Mouse (Mus musculus) kidney, embryonic 16.5 days (tissue): ENCODE measurements at regions not wholly inside any gene's neighbourhood (a gene's known extent, or its start where the extent isn't known, plus 50 kb on each side); places are given as distances from the start of the nearest gene placed in this dataset.
A peak's percentile ranks its signal among the peaks of the same experiment; 100 is the strongest.

Source experiments
- ATAC-seq: fragments of 200-750 bp; cut with Nextera tagmentation; 2 replicates; pipeline ENCODE4 v1.8.0; 2017; ENCODE audit warnings: moderate TSS enrichment; ENCODE audit not compliant: low FRiP score, low TSS enrichment
- H3K27ac ChIP-seq: fragments of 300-500 bp; sonication (generic); 2 replicates; pipeline ENCODE4 v1.5.1; 2014; ENCODE audit warnings: low read length
- H3K27me3 ChIP-seq: fragments of 300-500 bp; sonication (generic); 2 replicates; pipeline ENCODE4 v1.6.1; 2014; ENCODE audit warnings: low read length, control low read depth, mixed read lengths; ENCODE audit not compliant: insufficient read depth
- H3K36me3 ChIP-seq: fragments of 300-500 bp; sonication (generic); 2 replicates; pipeline ENCODE4 v1.6.1; 2014; ENCODE audit warnings: low read length, control low read depth, mixed read lengths; ENCODE audit not compliant: insufficient read depth
- H3K4me1 ChIP-seq: fragments of 300-500 bp; sonication (generic); 2 replicates; pipeline ENCODE4 v1.6.1; 2014; ENCODE audit warnings: low read length, control low read depth, mixed read lengths; ENCODE audit not compliant: insufficient read depth
- H3K4me2 ChIP-seq: fragments of 300-500 bp; sonication (generic); replicated peaks from 2 replicates; pipeline ENCODE4 v1.6.1; 2014; ENCODE audit warnings: low read depth, low read length
- H3K4me3 ChIP-seq: fragments of 300-500 bp; sonication (generic); 2 replicates; pipeline ENCODE4 v1.5.1; 2014; ENCODE audit warnings: mild to moderate bottlenecking, low read length
- H3K9ac ChIP-seq: fragments of 300-500 bp; sonication (generic); replicated peaks from 2 replicates; pipeline ENCODE4 v1.6.1; 2014; ENCODE audit warnings: low read length
- H3K9me3 ChIP-seq: fragments of 300-500 bp; sonication (generic); 2 replicates; pipeline ENCODE4 v1.6.1; 2016; ENCODE audit warnings: low read length, control low read depth
- WGBS: fragments of 180-500 bp; shearing (Covaris S2); extraction: QIAGEN DNeasy Blood & Tissue Kit; methylation state at CpG from one replicate; pipeline ENCODE4 v1.1.7; 2014; 5-methylcytosine and 5-hydroxymethylcytosine counted together

DNA sequence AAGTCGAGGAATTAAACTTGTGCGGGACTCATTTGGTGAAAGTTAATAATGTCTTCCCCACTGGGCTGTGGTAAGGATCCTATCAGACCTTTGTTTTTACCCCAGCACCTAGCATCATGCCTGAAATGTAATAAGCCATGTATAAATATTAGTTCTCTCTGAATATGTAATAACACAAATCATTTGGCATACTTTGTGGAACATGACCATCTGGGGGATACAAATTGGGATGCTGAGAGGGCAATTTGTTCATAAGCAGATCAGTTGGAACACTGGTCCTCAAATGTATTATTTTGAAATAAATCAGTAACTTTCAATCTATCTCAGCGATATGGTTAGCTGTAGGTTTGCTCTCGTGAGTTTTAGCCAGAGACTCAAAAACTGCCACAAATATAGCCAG lies 709.6 kb upstream of the Castor2 start:
- H3K4me3 ChIP-seq = no peak overlapping the region
- ATAC-seq = no peak

DNA sequence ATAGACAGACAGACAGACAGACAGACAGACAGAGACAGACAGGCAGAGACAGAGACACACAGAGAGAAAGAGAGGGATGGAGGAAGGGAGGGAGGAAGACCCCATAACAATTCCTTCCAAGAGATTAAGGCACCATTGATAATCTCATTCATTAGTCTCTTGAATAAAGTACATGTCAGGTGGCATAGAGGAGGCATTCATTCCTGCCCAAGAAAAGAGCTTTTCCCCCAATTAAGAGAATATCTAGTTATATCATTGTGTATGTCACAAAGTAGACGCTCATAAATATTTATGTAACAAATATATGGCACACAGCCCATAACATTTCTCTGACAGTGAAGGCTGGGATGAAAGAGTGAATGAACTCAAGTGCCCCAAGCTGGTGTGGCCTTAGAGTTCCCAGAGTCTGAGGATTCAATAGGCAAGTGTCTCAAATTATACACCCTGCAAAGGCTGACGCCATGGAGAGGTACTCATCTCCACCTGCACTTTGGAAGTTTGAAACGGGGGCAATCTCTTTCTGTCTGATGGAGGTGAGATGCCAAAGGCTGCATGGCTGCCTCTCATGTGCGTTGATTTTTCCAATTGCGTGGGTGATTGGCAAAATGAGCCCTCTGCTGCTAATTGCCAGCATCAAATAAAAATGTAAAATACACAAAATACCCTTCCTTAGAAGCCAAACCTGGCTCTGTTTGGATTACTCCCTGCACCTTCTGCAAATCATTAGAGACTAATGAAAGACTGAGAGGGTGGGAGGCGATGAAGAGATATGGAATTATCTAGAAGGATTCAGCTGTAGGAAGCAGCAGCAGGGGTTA lies 710.3 kb upstream of the Castor2 start:
- 80% methylated on average over 6 of the region's 6 CpGs for WGBS
- Histone ChIP-seq H3K36me3 (no peaks in the 10 kb centered on the region), H3K9ac (no peak overlapping the region), H3K4me3 (no peak overlapping the region), H3K4me2 (no peak overlapping the region), H3K9me3 (peaks cover 2% of the 10 kb centered on the region; the same call in 1 of the 2 replicates), H3K4me1 (no peaks in the 10 kb centered on the region), H3K27me3 (no peaks in the 10 kb centered on the region), H3K27ac (no peak overlapping the region)
- ATAC-seq = no peak

More for the DNA sequence above, 709.6 kb upstream of the Castor2 start:
- no peak overlapping the region for H3K9ac ChIP-seq
- 76% methylated on average over 4 of the region's 4 CpGs for WGBS
- no peak overlapping the region for H3K4me2 ChIP-seq
- peaks cover 2% of the 10 kb centered on the region; the same call in 1 of the 2 replicates for H3K9me3 ChIP-seq
- H3K36me3 ChIP-seq = no peaks in the 10 kb centered on the region
- H3K27me3 ChIP-seq = no peaks in the 10 kb centered on the region
- H3K4me1 ChIP-seq = no peaks in the 10 kb centered on the region
- H3K27ac ChIP-seq = no peak overlapping the region

DNA sequence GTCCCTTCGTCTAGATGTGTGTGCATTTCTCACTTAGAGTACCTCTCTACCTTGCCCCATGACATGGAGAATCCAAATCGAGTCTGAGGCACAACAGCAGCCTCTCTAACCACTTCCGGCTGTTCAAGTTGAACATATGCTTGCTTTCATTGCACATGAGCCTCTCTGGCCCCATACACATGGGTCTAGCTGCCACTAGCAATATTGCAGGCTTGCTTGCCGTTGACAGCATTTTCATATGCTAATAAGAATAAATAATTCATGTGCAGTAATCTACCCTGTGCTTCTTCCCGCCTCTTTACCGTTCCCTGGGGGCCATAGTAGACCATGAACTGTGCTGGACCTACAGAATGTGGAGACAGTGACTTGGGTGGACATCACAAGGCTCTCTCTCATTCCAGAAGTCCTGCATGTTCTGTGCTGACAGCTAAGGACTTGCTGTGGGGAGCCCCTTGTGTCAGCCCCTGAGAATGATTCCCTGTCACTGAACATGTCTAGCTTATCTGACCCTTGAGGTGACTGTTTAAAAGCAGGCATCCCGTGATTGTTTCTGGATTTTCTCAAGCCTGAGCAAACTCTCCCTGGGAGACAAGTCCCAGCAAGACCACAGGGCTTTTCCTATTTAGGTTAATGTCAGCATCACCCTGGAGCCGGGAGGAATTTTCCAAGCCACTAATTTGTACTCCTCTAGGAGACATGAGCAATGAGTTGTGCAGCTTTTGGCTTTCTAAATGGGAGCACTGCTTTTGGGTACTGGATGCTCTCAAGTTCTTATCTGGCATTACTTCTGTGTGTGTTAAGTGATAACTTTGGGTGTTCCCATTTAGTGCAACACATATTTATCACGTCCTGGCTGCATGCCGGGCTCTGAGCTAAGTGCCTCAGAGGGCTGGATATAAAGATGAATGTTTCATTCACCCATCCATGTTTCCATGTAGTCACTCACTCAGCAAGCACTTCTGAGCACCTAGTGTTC lies 713.8 kb upstream of the Castor2 start:
- Histone ChIP-seq H3K4me2 (no peak overlapping the region), H3K36me3 (no peaks in the 10 kb centered on the region), H3K4me3 (no peak overlapping the region), H3K9ac (no peak overlapping the region), H3K27ac (no peak overlapping the region), H3K9me3 (no peaks in the 10 kb centered on the region), H3K4me1 (no peaks in the 10 kb centered on the region), H3K27me3 (no peaks in the 10 kb centered on the region)
- 72% methylated on average over 10 of the region's 10 CpGs for WGBS
- ATAC-seq = no peak

DNA sequence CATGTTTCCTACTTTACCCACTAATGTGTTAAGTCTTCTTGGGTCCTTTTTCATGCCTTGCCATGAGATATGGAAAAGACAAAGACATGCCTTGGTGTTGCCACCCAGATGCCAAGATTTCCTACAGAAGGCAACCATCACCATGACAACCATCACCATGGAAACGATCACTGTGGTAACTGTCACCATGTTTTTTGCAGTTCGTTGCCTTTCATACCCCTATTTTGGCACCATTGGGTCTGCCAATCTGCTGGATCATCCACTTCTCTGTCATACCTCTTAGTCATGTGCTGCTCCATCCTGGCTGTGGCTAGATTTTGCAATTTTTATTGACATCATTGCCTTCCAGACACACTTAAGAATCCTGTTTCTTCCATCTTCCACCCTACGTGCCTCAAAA lies 733.7 kb upstream of the Castor2 start:
- Histone ChIP-seq H3K9me3 (no peaks in the 10 kb centered on the region), H3K4me2 (no peak overlapping the region), H3K36me3 (no peaks in the 10 kb centered on the region), H3K27ac (no peak overlapping the region), H3K27me3 (no peaks in the 10 kb centered on the region), H3K4me3 (no peak overlapping the region), H3K9ac (no peak overlapping the region), H3K4me1 (no peaks in the 10 kb centered on the region)
- no peak for ATAC-seq
- 83% methylated on average over 3 of the region's 3 CpGs for WGBS

DNA sequence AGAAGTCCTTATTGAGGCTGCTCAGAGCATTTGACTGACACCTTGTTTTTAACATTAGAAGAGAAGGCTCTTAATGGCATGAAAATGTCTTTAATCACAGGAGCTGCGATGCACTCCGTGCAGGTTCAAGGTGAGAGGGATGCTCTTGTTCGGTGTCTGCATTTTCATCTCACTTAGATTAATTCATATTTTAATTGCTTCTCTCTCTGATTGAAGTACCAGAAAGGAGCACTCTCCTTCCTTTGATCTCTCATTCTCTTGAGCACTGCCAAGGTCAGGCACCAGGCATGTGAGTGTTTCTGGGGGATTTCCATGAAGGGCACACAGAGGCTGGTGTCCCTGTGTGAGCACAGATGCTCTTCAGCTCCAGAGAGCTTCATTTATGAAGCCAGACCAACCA lies 752.0 kb upstream of the Castor2 start:
- 80% methylated on average over 3 of the region's 3 CpGs for WGBS
- no peaks in the 10 kb centered on the region for H3K9me3 ChIP-seq
- H3K36me3 ChIP-seq = no peaks in the 10 kb centered on the region
- H3K4me1 ChIP-seq = no peaks in the 10 kb centered on the region
- no peak for ATAC-seq
- no peaks in the 10 kb centered on the region for H3K27me3 ChIP-seq
- no peak overlapping the region for H3K4me3 ChIP-seq
- H3K27ac ChIP-seq = no peak overlapping the region
- H3K4me2 ChIP-seq = no peak overlapping the region
- H3K9ac ChIP-seq = no peak overlapping the region

DNA sequence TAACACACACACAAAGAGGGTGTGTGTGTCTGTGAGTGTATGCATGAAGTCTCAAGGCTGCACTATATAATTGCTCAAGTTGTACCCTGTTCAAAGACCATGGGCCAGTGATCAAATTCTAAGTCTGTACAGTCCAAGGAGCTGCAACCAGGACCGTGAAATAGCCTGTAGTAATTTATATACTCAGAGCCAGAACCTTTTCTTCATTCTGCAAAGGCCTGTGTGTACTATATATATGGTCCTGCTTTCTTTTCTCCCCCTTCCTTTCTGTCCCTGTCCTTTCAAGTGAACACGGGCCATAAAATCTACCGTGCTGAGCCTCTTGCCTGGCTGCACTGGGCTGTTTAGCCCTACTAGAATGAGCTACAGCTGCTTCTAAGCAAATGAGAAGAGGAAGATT lies 757.5 kb upstream of the Castor2 start:
- Histone ChIP-seq H3K4me2 (no peak overlapping the region), H3K36me3 (no peaks in the 10 kb centered on the region), H3K4me1 (peaks cover 3% of the 10 kb centered on the region; the same call in 1 of the 2 replicates), H3K9ac (no peak overlapping the region), H3K4me3 (no peak overlapping the region), H3K9me3 (no peaks in the 10 kb centered on the region), H3K27ac (no peak overlapping the region), H3K27me3 (no peaks in the 10 kb centered on the region)
- peak; percentile 83 for ATAC-seq
- WGBS = 17% methylated on average over 3 of the region's 3 CpGs

DNA sequence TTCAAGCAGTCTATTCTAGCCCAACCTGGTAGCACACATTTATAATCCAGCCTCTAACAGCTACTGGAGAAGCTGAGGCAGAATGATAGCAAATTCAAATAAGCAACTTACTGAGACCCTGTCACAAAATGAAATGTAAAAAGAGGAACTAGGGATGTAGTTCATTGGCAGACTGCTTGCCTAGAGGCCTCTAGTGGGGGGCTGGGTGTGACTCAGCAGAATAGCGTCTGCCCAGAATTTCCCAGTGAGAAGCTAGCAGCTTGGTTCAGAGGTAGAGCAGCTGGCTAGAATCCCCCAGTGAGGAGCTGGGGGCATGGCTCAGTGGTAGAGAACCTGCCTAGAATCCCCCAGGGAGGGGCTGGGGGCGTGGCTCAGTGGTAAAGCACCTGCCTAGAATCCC lies 777.5 kb upstream of the Auts2 start:
- Histone ChIP-seq H3K27ac (no peak overlapping the region), H3K4me2 (no peak overlapping the region), H3K9me3 (no peaks in the 10 kb centered on the region), H3K4me1 (no peaks in the 10 kb centered on the region), H3K4me3 (no peak overlapping the region), H3K36me3 (no peaks in the 10 kb centered on the region), H3K27me3 (no peaks in the 10 kb centered on the region), H3K9ac (no peak overlapping the region)
- WGBS = 85% methylated on average over 2 of the region's 2 CpGs
- no peak for ATAC-seq

DNA sequence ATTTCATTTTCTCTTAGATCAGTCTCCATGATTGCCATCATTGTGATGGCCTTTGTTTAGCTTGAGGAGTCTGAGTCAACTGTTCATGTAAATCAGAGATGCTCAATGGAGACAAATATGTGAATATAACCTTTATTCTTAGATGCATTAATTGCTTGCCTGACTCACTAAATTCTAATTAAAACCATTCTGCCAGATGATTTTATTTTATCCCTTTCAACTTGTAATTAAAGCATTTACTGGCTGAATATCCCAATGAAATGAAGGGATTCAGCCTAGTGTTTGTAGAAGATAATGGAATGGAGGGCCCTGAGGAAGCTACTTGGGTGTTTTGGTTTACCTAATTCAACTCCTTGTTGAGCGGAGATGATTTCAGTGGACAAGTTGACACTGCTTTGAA lies 777.1 kb upstream of the Auts2 start:
- no peaks in the 10 kb centered on the region for H3K36me3 ChIP-seq
- H3K9me3 ChIP-seq = no peaks in the 10 kb centered on the region
- no peak overlapping the region for H3K9ac ChIP-seq
- no peaks in the 10 kb centered on the region for H3K27me3 ChIP-seq
- no peak overlapping the region for H3K4me3 ChIP-seq
- no peak overlapping the region for H3K27ac ChIP-seq
- H3K4me1 ChIP-seq = no peaks in the 10 kb centered on the region
- WGBS = 92% methylated on average over 1 of the region's 1 CpGs
- no peak for ATAC-seq
- no peak overlapping the region for H3K4me2 ChIP-seq

DNA sequence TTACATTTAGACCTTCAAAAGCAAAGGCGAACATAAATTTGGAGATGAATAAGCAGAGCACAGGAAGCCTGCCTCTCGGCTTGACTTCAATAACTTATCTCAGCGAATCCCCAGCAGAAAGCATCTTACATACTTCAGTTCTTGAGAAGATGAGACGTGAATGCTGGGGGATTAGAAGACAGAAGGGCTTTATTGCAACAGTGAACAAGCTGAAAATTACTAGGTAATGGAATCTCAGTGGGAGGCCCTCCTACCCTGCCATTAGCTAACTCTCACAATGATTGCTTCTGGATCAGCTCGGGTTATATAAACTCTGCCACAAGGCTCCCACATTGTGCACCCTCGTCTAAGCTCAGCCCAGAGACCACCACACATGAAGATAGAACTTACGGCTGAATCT lies 770.9 kb upstream of the Auts2 start:
- no peak overlapping the region for H3K27ac ChIP-seq
- no peak overlapping the region for H3K9ac ChIP-seq
- H3K9me3 ChIP-seq = no peaks in the 10 kb centered on the region
- no peaks in the 10 kb centered on the region for H3K36me3 ChIP-seq
- no peak overlapping the region for H3K4me2 ChIP-seq
- no peaks in the 10 kb centered on the region for H3K4me1 ChIP-seq
- no peaks in the 10 kb centered on the region for H3K27me3 ChIP-seq
- 58% methylated on average over 7 of the region's 7 CpGs for WGBS
- H3K4me3 ChIP-seq = no peak overlapping the region
- ATAC-seq = no peak
